Mouse (Mus musculus) ZHBTc4 (cell line): ENCODE measurements around the gene Kcnj2.

Experiments
- DNase-seq: peaks from one replicate; pipeline ENCODE4 v3.0.0-alpha.2; 2011; ENCODE audit warnings: low read depth, low spot score

Kcnj2 gene

DNA sequence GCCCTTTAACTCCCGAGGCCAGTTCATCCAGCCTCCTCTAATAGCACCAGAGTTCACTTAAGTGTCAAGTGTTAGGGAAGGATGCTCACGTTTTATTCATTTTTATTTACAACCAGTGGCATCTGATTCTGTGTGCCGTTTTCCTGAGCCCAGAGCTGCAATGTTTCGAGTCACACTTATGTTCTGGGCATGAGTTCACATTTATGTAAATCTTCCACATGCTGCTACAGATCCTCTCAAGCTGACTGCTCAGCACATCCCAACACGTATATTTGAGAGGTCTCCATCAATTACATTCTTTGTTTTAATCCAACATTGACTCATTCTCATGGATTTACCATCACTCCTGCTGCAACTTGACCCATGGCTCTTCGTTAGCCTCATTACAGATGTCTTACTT lies 25.2 kb downstream of the Kcnj2 start:
- no peak for DNase-seq

DNA sequence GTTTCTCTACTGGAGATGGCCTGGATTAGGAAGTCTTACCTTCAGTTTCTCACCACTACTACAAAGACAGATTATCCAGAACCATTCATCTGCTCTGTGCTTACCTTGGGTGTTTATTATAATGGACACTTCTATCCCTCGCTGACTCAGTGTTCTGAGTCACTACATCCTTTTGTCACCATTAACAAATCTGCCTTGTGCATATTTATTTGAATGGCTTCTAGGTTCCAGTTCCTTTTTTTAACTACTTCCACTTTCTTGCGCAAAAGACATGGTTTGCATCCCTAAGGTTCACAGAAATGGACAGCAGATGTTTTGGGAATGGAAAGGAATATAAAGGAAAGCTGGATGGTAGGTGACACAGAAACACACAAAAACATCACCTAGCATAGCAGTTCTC lies 27.0 kb downstream of the Kcnj2 start:
- DNase-seq: no peak

DNA sequence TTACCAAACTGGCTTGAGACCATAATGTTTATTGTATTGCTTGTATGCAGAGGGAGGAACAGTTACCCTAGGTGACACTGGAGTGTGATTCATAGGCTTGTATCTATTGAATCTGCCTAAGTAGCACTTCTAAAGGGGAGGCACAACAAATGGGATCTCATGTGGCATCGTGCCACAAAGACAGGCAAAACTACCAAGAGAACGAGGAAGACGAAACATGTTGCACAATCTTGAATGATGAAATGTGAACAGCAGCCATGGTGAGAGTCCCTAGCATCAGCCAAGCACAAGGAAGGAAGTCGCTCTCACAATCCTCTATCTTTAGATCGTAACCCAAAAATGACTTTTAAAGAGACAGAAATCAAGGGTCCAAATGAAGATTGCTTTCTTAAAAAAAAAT lies 30.6 kb downstream of the Kcnj2 start:
- DNase-seq: no peak

- no peak for DNase-seq
Observed at GRCm38 (mm10) chr11:111100131-111100530, 34.2 kb downstream of the Kcnj2 start.

DNA sequence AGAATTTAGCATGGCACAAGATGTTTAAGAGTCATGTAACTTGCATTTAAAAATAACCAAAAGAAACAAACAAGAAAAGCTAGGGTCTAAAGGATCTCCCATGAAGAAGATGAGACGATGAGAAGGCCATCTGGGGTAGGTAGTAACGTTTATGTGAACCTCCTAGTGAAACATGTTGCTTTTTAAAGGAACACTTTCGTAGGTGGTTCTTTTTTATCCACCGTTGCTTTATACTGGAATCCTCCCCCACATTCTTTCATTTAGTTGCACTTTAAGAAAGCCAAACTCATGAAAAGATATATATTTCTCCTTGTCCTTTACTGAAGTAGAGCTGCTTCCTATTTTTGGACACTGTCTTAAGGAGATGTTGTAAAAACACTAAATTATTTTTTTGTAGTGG lies 34.7 kb downstream of the Kcnj2 start:
- DNase-seq: no peak

- no peak for DNase-seq
Observed at GRCm38 (mm10) chr11:111101620-111102176, 35.7 kb downstream of the Kcnj2 start.

DNA sequence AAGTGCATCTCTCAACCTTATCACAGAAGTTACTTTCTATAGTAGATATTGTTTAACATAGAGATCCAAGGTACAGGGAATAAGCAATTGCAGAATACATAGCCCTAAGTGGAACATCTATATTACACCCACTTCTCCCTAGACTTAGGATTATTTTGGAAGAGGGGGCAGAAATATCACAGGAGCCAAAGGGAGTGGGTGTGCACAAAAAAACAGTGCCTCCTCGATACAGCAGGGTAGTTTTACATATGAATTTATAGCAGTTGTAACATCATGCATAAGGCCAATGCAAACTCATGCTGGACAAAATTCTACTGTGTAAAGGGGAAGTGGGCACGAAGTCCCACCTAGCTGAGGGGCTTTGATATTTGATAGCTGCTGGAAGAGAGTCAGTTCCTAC lies 38.5 kb downstream of the Kcnj2 start:
- no peak for DNase-seq

- no peak for DNase-seq
Observed at GRCm38 (mm10) chr11:111108130-111108529, 42.2 kb downstream of the Kcnj2 start.

DNA sequence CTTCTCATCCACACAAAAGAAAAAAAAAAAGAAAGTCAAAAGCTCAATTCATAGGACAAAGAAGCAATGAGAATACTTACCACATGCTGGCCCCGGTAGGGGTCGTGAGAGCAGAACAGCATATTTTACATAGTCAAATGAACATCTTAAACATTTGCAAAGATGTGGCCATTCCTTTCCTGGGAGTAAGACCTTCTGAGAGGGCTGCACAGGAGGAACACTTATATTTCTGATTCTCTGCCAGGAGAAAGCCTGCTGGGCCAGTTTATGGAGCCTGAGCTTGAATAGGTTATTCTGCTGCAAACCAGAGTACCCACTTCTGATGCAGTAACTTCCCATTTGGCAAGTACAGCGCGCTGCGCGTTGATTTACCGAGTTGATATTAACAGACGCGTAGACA lies 55.5 kb downstream of the Kcnj2 start:
- peak; percentile 54 for DNase-seq

DNA sequence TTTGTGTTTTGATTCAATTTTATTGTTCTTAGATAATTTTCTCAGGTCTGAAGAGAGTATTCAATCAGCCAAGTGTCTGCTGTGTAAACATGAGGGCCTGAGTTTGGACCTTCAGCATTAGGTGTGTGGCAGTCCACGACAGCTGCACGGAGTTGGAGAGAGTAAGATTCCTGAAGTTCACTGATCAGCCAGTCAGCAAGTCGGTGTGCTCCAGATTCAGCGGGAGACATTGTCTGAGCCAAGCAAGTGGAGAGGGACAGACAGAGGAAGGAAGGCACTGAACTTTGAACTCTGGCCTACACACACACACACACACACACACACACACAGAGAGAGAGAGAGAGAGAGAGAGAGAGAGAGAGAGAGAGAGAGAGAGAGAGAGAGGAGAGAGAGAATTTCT lies 57.4 kb downstream of the Kcnj2 start:
- no peak for DNase-seq

- DNase-seq: no peak
Observed at GRCm38 (mm10) chr11:111125963-111126362, 60.0 kb downstream of the Kcnj2 start.
